22 mouse cellular contexts compared by ENCODE assay signal in genomic region chr2:128473997-128474396, GRCm38 (mm10).
"Had no signal": no experiment of that assay in that cellular context is flagged by ENCODE, and none has a peak within 500 bp of the region (broad histone marks: within the 10 kb centered on the region; RNA-seq: fewer than 3 reads in every experiment).

No protein-coding gene starts in this region.

- H3K27me3 ChIP-seq: limb, embryonic 12.5 days; limb, embryonic 15.5 days; liver, embryonic 12.5 days; liver, embryonic 15.5 days; midbrain, embryonic 13.5 days; neural tube, embryonic 13.5 days; stomach, embryonic 15.5 days had no signal

- H3K4me1 ChIP-seq: limb, embryonic 12.5 days; liver, embryonic 12.5 days; midbrain, embryonic 13.5 days had no signal

- H3K9me3 ChIP-seq: limb, embryonic 12.5 days; limb, embryonic 15.5 days; liver, embryonic 12.5 days; liver, embryonic 15.5 days; megakaryocyte, embryonic 14.5 days; midbrain, embryonic 10.5 days; midbrain, embryonic 13.5 days; neural tube, embryonic 13.5 days; stomach, embryonic 15.5 days had no signal

- H3K36me3 ChIP-seq: limb, embryonic 12.5 days; limb, embryonic 15.5 days; liver, embryonic 12.5 days; liver, embryonic 15.5 days; midbrain, embryonic 10.5 days; midbrain, embryonic 13.5 days; neural tube, embryonic 13.5 days; stomach, embryonic 15.5 days had no signal

- ATAC-seq: intestine, embryonic 16.5 days; liver, embryonic 12.5 days; midbrain, embryonic 13.5 days; midbrain, embryonic 16.5 days had no signal

- H3K27ac ChIP-seq: limb, embryonic 12.5 days; limb, embryonic 15.5 days; liver, embryonic 12.5 days; liver, embryonic 15.5 days; midbrain, embryonic 10.5 days; midbrain, embryonic 13.5 days; neural tube, embryonic 13.5 days; stomach, embryonic 15.5 days had no signal

- H3K9ac ChIP-seq: limb, embryonic 12.5 days; limb, embryonic 15.5 days; liver, embryonic 12.5 days; liver, embryonic 15.5 days; midbrain, embryonic 13.5 days; neural tube, embryonic 13.5 days; stomach, embryonic 15.5 days had no signal

- H3K4me2 ChIP-seq: limb, embryonic 12.5 days; limb, embryonic 15.5 days; liver, embryonic 12.5 days; liver, embryonic 15.5 days; midbrain, embryonic 13.5 days; neural tube, embryonic 13.5 days; stomach, embryonic 15.5 days had no signal

- DNase-seq: kidney, adult 18-20 months; kidney, adult 9 months; kidney, postnatal 14 days; kidney, postnatal 4 days; layer of hippocampus, adult 9-11 months; lung, adult 2 months; retina, postnatal 1 day; right cerebral cortex, postnatal 25 days; spleen, adult 18-20 months; thymus, postnatal 25 days had no signal

- H3K4me3 ChIP-seq: limb, embryonic 12.5 days; limb, embryonic 15.5 days; liver, embryonic 12.5 days; liver, embryonic 15.5 days; megakaryocyte, embryonic 14.5 days; midbrain, embryonic 10.5 days; midbrain, embryonic 13.5 days; myocyte; neural tube, embryonic 13.5 days; stomach, embryonic 15.5 days had no signal
